In genomic region chr3:108792420-108792819, GRCm38 (mm10) we compare ENCODE assay signal across 30 mouse cellular contexts. TPM values are rescaled to one million over a fixed set of nuclear protein-coding genes. Genes with fewer than 3 reads are reported as not detected.
A peak's percentile ranks its signal among the peaks of the same experiment; 100 is the strongest.
DNase-seq lines count a peak whose midpoint lies in the region; ATAC-seq lines count a peak whose summit lies in the region.
"Had no signal": no experiment of that assay in that cellular context is flagged by ENCODE, and none has a peak within 500 bp of the region (broad histone marks: within the 10 kb centered on the region; RNA-seq: fewer than 3 reads in every experiment).

No protein-coding gene starts in this region.

- H3K4me2 ChIP-seq in forebrain, embryonic 16.5 days (ENCODE audit: low read length): no peak overlapping the region
- no peak overlapping the region for H3K4me2 ChIP-seq in limb, embryonic 13.5 days (replicated peaks)
- H3K4me2 ChIP-seq in limb, embryonic 15.5 days: no peak overlapping the region
- H3K4me2 ChIP-seq: embryonic facial prominence, embryonic 12.5 days; heart, embryonic 11.5 days; hindbrain, embryonic 13.5 days; intestine, embryonic 15.5 days had no signal

- no peaks in the 10 kb centered on the region for H3K4me1 ChIP-seq in forebrain, embryonic 16.5 days (replicated peaks; ENCODE audit: control insufficient read depth, insufficient read depth, low read length)
- peaks cover 12% of the 10 kb centered on the region for H3K4me1 ChIP-seq in forebrain, embryonic 10.5 days
- H3K4me1 ChIP-seq in limb, embryonic 13.5 days: peaks cover 51% of the 10 kb centered on the region
- peaks cover 66% of the 10 kb centered on the region for H3K4me1 ChIP-seq in limb, embryonic 10.5 days
- H3K4me1 ChIP-seq in limb, embryonic 15.5 days: peaks cover 40% of the 10 kb centered on the region
- H3K4me1 ChIP-seq: hindbrain, embryonic 13.5 days; intestine, embryonic 15.5 days had no signal

- H3K4me3 ChIP-seq in forebrain, embryonic 16.5 days (replicated peaks; ENCODE audit: low read length): no peak overlapping the region
- H3K4me3 ChIP-seq in forebrain, embryonic 10.5 days: no peak overlapping the region
- no peak overlapping the region for H3K4me3 ChIP-seq in limb, embryonic 13.5 days
- H3K4me3 ChIP-seq in limb, embryonic 10.5 days: no peak overlapping the region
- H3K4me3 ChIP-seq in limb, embryonic 15.5 days: no peak overlapping the region
- H3K4me3 ChIP-seq: embryonic facial prominence, embryonic 12.5 days; erythroblast, embryonic 14.5 days; hindbrain, embryonic 10.5 days; hindbrain, embryonic 13.5 days; intestine, embryonic 15.5 days had no signal

- H3K9ac ChIP-seq in forebrain, embryonic 16.5 days (replicated peaks; ENCODE audit: low read depth, low read length): no peak overlapping the region
- no peak overlapping the region for H3K9ac ChIP-seq in limb, embryonic 13.5 days
- no peak overlapping the region for H3K9ac ChIP-seq in limb, embryonic 15.5 days
- H3K9ac ChIP-seq: embryonic facial prominence, embryonic 12.5 days; hindbrain, embryonic 13.5 days; intestine, embryonic 15.5 days had no signal

- 0 out of 2 replicates have a peak, but pooled peaks have one; percentile 33 for ATAC-seq in forebrain, embryonic 16.5 days
- ATAC-seq in limb, embryonic 13.5 days (ENCODE audit: low FRiP score, low read depth): no peak
- no peak for ATAC-seq in limb, embryonic 15.5 days (ENCODE audit: insufficient number of reproducible peaks, low FRiP score, low TSS enrichment, low read depth)
- ATAC-seq: activated CD4-positive, CD25-positive, alpha-beta regulatory T cell, adult 4 months; CD4-positive, CD25-positive, alpha-beta regulatory T cell, adult 4 months; hindbrain, embryonic 16.5 days; intestine, embryonic 15.5 days; Patski had no signal

- H3K27me3 ChIP-seq in forebrain, embryonic 16.5 days (replicated peaks; ENCODE audit: control insufficient read depth, insufficient read depth, low read length): no peaks in the 10 kb centered on the region
- no peaks in the 10 kb centered on the region for H3K27me3 ChIP-seq in forebrain, embryonic 10.5 days (ENCODE audit: poor library complexity, severe bottlenecking)
- no peaks in the 10 kb centered on the region for H3K27me3 ChIP-seq in limb, embryonic 13.5 days
- H3K27me3 ChIP-seq in limb, embryonic 10.5 days (ENCODE audit: low read depth, poor library complexity, severe bottlenecking): no peaks in the 10 kb centered on the region
- H3K27me3 ChIP-seq in limb, embryonic 15.5 days: no peaks in the 10 kb centered on the region
- H3K27me3 ChIP-seq: embryonic facial prominence, embryonic 12.5 days; hindbrain, embryonic 13.5 days; intestine, embryonic 15.5 days; Patski had no signal

- no peaks in the 10 kb centered on the region for H3K9me3 ChIP-seq in forebrain, embryonic 16.5 days (ENCODE audit: control insufficient read depth, low read length)
- no peaks in the 10 kb centered on the region for H3K9me3 ChIP-seq in forebrain, embryonic 10.5 days
- no peaks in the 10 kb centered on the region for H3K9me3 ChIP-seq in limb, embryonic 13.5 days
- no peaks in the 10 kb centered on the region for H3K9me3 ChIP-seq in limb, embryonic 10.5 days (replicated peaks)
- H3K9me3 ChIP-seq in limb, embryonic 15.5 days: no peaks in the 10 kb centered on the region
- H3K9me3 ChIP-seq: embryonic facial prominence, embryonic 12.5 days; G1E; hindbrain, embryonic 10.5 days; hindbrain, embryonic 13.5 days; intestine, embryonic 15.5 days had no signal

- no peak overlapping the region for H3K27ac ChIP-seq in forebrain, embryonic 16.5 days (ENCODE audit: low read length)
- H3K27ac ChIP-seq in forebrain, embryonic 10.5 days: no peak overlapping the region
- peak overlapping the region; percentile 16 for H3K27ac ChIP-seq in limb, embryonic 13.5 days
- no peak overlapping the region for H3K27ac ChIP-seq in limb, embryonic 10.5 days
- H3K27ac ChIP-seq in limb, embryonic 15.5 days: peak overlapping the region; percentile 82; the same call in 1 of the 2 replicates
- H3K27ac ChIP-seq: hindbrain, embryonic 10.5 days; hindbrain, embryonic 13.5 days; intestine, embryonic 15.5 days had no signal

- no peaks in the 10 kb centered on the region for H3K36me3 ChIP-seq in forebrain, embryonic 16.5 days (ENCODE audit: control insufficient read depth, insufficient read depth)
- peaks cover 31% of the 10 kb centered on the region for H3K36me3 ChIP-seq in forebrain, embryonic 10.5 days (replicated peaks)
- peaks cover 24% of the 10 kb centered on the region for H3K36me3 ChIP-seq in limb, embryonic 13.5 days
- peaks cover 29% of the 10 kb centered on the region for H3K36me3 ChIP-seq in limb, embryonic 10.5 days
- peaks cover 36% of the 10 kb centered on the region for H3K36me3 ChIP-seq in limb, embryonic 15.5 days

- DNase-seq in forebrain, embryonic 10.5 days (ENCODE audit: extremely low spot score, low spot score): no peak
- DNase-seq in limb, embryonic 10.5 days (ENCODE audit: low spot score): no peak
- peak; percentile 77 for DNase-seq in R1 (ENCODE audit: low read depth, low spot score)
- no peak for DNase-seq in frontal cortex, postnatal 14 days (ENCODE audit: low spot score in 2 of 2)
- no peak for DNase-seq in cerebellum, adult 8-10 months
- DNase-seq: adrenal gland, adult 8-10 months; adrenal gland, postnatal 36 days; cerebellum, adult 11-12 months; cerebellum, adult 9-10 months; cerebellum, postnatal 14 days; gastrocnemius, postnatal 10 days; gastrocnemius, postnatal 36 days; kidney, adult 11 months; kidney, adult 8-10 months had no signal

RNA-seq across cellular contexts. Expression of gene Stxbp3, which starts 47.9 kb away (rescaled TPM):
- 12.8 and 14.5 TPM in 2 replicates for polyA plus RNA-seq in forebrain, embryonic 16.5 days (2015; fragmentation: Nextera tagmentation; extraction: Ambion mirVana)
- polyA plus RNA-seq in forebrain, embryonic 10.5 days (2016; fragmentation: Nextera tagmentation; extraction: Ambion mirVana): 23.9 and 24.4 TPM in 2 replicates
- polyA plus RNA-seq in limb, embryonic 13.5 days (2015; fragmentation: Nextera tagmentation; extraction: Ambion mirVana): 38.6 and 38.8 TPM in 2 replicates
- polyA plus RNA-seq in limb, embryonic 10.5 days (2016; fragmentation: Nextera tagmentation; extraction: Ambion mirVana): 20.8 and 24.6 TPM in 2 replicates
- 46.6 and 51.8 TPM in 2 replicates for polyA plus RNA-seq in limb, embryonic 15.5 days (2015; fragmentation: Nextera tagmentation; extraction: Ambion mirVana)

RNA-seq across cellular contexts. Expression of gene Aknad1, which starts 53.0 kb away (rescaled TPM):
- polyA plus RNA-seq in forebrain, embryonic 16.5 days (2015; fragmentation: Nextera tagmentation; extraction: Ambion mirVana): not detected in 2 replicates
- polyA plus RNA-seq in forebrain, embryonic 10.5 days (2016; fragmentation: Nextera tagmentation; extraction: Ambion mirVana): not detected in 2 replicates
- polyA plus RNA-seq in limb, embryonic 13.5 days (2015; fragmentation: Nextera tagmentation; extraction: Ambion mirVana): 1.8 TPM in 2 replicates
- polyA plus RNA-seq in limb, embryonic 10.5 days (2016; fragmentation: Nextera tagmentation; extraction: Ambion mirVana): 0.10 TPM in 1 of 2 replicates, not detected in the other
- polyA plus RNA-seq in limb, embryonic 15.5 days (2015; fragmentation: Nextera tagmentation; extraction: Ambion mirVana): 1.3 and 1.5 TPM in 2 replicates
- polyA plus RNA-seq: activated CD4-positive, CD25-positive, alpha-beta regulatory T cell, adult 4 months; CD4-positive, CD25-positive, alpha-beta regulatory T cell, adult 4 months; G1E; heart, embryonic 11.5 days; heart, embryonic 14.5 days; heart, postnatal 0 days; hindbrain, embryonic 16.5 days; Patski had no signal

Comparison
In these comparisons a context has a peak if more than half of its experiments do, and no peak if none do; other contexts are left out.
1. H3K27ac ChIP-seq: peak in limb, embryonic 13.5 days (single experiment) and limb, embryonic 15.5 days (single experiment); none in forebrain, embryonic 16.5 days (single experiment), forebrain, embryonic 10.5 days (single experiment) and limb, embryonic 10.5 days (single experiment).